Mouse (Mus musculus) large intestine, adult 2 months (tissue): ENCODE measurements around the gene Col23a1. TPM values are rescaled to one million over a fixed set of nuclear protein-coding genes. Genes with fewer than 3 reads are reported as not detected.

Experiments
- DNase-seq: peaks from one replicate; pipeline ENCODE4 v3.0.0-alpha.2; 2012; ENCODE audit warnings: low read depth, low spot score
- WGBS: fragments of 180-500 bp; shearing (Covaris S2); methylation state at CpG from one replicate; pipeline ENCODE4 v1.1.7; 2018; 5-methylcytosine and 5-hydroxymethylcytosine counted together
- polyA plus RNA-seq: library from polyadenylated mRNA; depleted of rRNA; stranded (reverse); fragments of >200 nt; gene quantifications from 2 replicates; pipeline ENCODE4 v1.2.3, GENCODE M21; 2012

Gene Col23a1
- polyA plus RNA-seq, 1 experiment = 3.3 TPM

DNA sequence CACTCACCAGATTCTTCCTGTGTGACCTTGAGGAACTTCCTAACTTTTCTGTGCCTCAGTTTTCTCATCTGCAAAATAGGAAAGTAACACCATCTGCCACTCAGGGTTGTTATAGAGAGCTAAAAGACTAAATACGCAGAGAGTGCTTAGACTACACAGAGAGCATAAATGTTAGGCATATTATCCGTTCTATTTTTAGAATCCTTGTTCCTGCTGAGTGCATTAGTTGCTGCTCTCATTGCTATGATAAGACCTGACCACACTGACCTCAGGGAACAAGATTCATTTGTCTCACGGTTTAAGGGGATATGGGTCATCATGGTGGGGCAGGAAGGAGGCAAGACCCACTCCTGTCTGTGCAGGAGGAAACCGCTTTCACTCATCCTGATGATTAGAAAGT lies 80.6 kb downstream of the Col23a1 start:
- WGBS = 58% methylated on average over 4 of the region's 4 CpGs
- DNase-seq = no peak

DNA sequence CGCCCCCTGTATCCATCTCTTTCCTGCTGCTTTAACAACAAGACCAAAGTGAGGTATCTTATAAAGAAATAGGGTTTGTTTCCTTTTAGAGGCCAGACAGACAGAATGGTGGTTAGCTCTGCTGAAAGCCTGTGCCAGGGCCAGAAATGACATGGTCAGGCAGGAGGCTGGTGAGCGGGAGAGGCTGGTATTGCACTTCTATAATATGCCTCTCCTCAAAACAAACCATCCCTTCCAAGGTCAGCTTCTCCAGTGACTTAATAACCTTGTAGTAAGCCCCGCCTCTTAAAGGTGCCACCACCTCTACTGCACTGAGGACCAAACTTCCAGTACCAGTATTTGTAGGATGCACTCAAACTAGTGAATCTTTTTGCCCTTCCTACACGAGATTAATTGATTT lies 81.6 kb downstream of the Col23a1 start:
- DNase-seq = no peak
- WGBS = 57% methylated on average over 4 of the region's 4 CpGs

DNA sequence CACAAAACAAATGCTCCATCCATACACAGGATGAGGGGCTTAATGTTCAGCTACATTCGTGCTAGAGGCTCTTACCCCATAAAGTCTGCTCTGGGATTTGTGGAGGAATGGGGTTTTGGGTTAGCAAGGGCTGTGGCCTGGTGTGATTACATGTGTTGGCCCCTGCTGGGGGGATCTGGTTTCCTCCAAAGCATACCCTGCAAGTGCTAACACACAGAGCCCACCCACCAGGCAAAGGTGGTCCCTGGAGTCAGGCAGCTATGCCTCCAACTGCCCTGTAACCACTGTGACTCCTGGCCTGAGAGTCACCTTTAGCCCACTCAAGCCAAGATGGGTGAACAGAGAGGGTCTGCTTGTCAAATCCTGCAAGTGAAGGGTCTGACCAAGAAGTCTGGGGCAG lies 82.2 kb downstream of the Col23a1 start:
- 73% methylated on average over 1 of the region's 1 CpGs for WGBS
- DNase-seq = no peak

DNA sequence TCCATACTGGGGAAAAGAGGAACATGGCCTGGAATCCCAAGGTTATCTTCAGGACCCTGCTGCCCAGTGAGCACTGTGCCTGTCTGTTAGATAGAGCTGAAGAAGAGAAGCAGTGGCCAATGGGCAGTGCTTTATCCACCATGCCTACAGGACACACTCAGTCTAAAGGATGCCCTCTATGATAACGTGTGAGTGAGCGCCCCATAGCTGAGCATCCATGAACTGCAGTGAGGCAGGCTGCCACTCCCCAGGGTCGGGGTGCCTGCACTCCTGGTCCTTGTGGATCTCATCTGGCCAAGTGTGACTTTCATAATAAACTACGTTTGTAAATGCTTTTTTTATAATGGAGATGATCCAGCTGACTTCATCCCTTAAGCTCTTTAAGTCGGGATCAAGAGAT lies 87.5 kb downstream of the Col23a1 start:
- DNase-seq = no peak
- 55% methylated on average over 5 of the region's 5 CpGs for WGBS

DNA sequence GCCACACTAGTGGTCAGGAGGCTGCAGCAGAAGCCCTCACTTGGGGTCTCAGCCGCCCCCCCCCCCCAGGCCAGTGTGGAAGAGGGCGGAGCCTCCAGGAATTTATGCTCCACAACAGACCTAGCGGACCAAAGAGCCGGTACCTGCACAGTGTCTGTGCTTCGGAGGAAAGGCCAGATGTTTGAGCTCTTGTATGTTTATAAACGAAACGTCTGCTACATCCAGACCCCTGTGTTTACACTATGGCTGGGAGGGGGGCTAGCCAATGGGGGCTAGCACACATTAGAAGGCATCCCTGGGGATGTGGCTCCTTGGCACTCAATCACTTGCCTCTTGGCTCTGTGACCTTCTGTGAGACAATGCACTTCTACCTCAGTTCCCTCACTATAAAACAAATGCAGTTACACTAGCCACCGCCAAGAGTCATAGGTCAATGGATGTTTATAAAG lies 99.2 kb downstream of the Col23a1 start:
- DNase-seq = no peak
- 36% methylated on average over 8 of the region's 8 CpGs for WGBS

DNA sequence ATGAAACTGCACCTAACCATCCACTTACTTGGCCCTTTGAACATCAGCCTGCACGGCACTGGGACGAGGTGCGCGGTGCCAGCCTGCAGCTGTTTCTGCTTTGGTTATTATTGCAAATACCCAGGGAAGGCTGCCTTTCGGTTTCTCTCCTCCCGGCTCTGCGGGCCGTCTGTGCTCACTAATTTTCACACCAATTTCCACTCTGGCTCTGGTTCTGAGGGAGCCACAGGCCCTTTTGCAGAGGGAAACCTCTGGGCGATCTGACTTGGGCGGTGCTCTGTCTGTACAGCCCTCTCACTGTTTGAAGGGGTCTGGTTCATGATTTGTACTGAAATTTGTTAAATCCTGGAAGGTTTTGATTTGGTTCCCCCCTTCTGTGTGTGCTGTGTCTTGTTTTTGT lies 100.0 kb downstream of the Col23a1 start:
- no peak for DNase-seq
- 75% methylated on average over 10 of the region's 10 CpGs for WGBS

DNA sequence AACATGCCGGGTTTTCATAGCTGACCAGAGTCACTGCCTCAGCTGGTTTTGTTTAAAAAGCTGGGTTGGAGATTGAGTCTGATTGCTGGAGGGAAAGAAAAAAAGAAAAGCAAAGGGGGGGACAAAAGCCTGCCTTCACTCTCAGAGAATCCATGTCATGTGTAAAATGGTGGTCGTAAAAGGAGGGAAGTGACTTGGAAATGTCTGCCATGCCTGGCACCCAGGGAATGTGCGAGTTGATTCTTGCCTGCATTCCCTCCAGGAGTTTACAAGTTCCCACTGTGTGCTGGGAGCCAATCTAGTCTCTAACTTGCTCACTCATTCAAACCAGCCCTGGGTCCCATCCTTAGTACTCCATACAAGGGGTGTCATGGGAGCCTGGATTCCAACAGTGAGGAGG lies 100.8 kb downstream of the Col23a1 start:
- 61% methylated on average over 3 of the region's 3 CpGs for WGBS
- DNase-seq = no peak

DNA sequence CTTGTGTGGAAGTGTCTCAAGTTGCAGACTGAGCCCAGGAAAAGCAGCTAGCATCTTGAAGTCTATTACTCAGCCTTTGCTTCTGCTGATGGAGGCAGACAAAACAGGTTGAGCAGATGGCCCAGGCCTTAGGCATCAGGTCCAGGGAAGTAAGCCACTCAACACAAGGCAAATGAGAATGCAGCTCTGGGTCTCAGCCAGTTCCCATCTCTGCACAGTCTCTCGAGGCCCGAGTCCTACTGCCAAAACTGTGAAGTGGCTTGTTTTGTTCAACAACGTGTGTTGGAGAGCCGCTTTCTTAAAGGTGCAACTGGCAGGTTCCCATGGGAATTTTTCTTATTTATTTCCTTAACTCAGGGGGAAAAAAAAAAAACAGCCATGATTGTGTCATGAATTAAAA lies 101.8 kb downstream of the Col23a1 start:
- 57% methylated on average over 4 of the region's 4 CpGs for WGBS
- DNase-seq = no peak

DNA sequence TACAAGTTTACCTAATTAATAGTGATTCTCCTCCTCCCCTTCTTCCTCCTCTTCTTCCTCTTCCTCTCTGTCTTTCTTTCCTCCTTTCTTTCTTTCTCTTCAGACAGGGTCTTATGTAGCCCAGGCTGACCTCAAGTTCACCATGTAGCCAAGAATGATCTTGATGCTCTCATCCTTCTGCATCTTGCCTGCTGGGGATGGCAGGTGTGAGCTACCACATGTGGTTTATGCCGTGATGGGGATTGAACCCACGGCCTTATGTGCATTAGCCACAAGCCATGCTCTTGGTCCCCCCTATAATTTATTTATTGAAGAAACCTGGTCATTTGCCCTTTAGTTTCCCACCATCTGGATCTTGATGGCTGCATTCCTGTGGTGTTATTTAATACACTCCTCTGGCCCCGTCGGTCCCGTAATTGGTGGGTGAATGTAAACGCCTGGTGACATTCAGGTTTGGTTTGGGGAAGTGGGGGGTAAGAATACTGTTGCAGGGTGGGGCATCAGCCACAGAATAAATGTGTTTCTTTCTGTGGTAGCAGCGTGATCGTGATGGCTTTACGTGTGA lies 104.7 kb downstream of the Col23a1 start:
- 67% methylated on average over 9 of the region's 9 CpGs for WGBS
- DNase-seq = no peak

DNA sequence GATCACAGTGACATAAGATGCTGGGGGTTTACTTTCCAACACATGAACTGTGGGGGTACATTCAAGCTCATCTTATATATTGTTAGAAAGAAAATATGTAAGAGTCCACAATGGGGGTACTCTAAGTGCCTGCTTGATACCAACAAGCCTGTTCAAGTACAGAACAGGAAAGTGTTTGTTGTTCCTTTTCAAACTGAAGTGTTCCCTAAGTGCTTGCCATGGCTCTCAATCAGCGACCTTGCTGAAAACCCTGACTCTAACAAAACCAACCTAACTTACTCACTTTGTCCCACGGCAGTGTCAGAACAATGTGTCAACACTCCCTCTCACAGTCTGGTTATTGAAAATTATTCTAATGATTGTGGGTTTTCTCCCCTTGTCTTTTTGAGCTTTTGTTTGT lies 106.7 kb downstream of the Col23a1 start:
- 78% methylated on average over 2 of the region's 2 CpGs for WGBS
- DNase-seq = no peak

DNA sequence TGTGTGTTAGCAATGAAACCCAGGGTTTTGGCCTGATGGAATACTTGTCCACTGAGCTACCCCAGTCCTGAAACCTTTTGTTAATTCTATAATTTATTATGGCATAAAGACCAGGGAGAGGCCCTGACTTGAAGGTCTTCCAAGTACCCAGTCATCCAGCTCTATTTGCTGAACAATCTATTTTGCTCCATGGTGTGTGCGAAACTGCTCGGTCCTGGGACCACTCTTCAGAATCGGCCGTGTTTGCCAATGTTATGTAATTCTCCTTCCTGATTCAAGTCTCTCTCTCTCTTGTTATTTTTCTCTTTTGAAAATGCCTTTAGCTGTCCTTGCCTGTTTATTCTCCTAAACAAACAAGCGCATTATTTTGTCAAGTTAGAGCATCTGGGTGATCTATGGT lies 108.4 kb downstream of the Col23a1 start:
- 62% methylated on average over 5 of the region's 5 CpGs for WGBS

DNA sequence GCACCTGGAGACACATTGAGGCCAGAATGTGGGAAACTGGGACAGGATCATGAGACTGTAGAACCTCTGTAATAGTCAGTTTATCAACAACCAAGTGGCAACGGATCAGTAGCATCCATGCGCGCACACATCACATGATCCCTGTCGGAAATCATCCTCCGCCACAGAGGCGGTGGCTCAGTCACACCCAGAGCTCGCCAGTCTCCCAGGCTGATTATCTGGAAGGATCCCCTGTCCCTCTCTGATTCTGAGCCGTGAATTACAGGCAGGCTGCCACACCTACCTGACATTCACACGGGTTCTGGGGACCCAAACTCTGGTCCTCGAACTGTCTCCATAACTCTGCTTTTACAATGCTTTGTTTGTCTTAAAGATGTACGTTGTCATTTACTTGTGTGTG lies 110.6 kb downstream of the Col23a1 start:
- 67% methylated on average over 11 of the region's 11 CpGs for WGBS
- DNase-seq = no peak

More for the DNA sequence above, 108.4 kb downstream of the Col23a1 start:
- DNase-seq = no peak

DNA sequence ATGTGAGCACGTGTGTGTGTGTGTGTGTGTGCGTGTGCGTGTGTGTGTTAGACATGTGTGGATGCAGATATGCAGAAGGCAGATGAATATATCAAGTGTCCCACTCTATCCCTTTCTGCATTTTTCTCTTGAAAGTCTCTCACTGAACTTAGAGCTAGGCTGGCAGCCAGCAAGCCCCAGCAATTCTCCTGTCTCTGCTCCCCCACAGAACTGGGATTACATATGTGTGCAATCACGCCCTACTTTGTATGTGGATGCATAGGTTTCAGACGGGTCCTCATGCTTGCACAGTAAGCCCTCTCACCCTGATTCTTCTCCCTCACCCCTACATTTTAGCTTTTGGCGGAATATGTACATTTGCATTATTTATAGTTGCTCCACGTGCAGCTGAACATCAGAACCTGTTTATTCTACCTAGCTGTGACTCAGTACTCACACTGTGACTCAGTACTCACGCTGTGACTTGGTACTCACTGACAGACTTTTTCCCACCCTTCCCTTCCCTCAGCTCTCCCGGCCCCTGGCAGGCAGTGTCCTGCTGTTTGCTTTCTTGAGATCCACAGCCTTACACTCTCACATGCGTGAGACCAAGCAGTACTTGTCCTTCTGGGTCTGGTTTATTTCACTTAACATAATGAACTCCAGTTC lies 111.9 kb downstream of the Col23a1 start:
- 70% methylated on average over 10 of the region's 10 CpGs for WGBS
- no peak for DNase-seq

DNA sequence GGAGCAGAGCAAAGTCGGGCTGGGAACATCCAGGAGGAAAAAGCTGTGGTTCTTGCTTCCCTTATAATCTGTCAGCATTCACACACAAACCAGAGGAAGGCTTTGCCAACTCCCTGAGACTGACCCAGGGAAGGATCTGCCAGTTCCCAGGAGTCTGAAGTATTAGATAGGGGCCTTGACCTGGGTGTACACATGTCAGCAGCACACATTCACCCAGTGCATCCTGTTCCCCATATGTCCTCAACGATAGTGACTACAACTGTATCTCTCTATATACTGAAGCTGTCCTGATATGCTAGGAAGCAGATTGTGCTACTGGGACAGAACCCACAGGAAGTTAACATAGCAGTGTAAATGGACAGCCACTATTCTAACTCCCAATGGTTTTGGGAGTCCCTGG lies 114.2 kb downstream of the Col23a1 start:
- WGBS = 75% methylated on average over 2 of the region's 2 CpGs
- no peak for DNase-seq

DNA sequence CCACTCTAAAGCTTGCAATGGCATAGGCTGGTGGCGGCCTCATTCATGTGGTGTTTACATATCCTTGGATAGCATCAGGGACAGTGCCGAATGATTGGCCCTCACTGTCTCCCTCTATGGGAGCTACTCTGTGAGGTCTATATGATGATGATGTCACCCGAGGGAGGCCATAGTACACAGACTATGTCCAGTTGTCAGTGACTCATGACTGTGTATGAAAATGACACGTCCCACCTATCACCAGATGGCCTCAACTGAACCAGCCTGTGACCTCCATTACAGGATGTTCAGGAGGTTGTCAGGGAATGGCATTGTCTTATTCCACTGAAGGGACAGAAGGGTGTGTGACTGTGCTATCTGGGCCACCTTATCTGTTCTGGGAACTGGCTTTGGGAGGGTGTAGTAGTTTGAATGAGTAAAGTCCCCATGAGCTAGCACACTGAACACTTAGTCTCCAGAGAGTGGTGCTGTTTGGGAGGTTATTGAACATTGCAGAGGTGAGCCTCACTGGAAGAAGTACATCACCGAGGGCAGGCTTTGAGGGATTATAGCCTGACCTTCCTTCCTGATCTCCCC lies 115.2 kb downstream of the Col23a1 start:
- 63% methylated on average over 5 of the region's 5 CpGs for WGBS
- no peak for DNase-seq

DNA sequence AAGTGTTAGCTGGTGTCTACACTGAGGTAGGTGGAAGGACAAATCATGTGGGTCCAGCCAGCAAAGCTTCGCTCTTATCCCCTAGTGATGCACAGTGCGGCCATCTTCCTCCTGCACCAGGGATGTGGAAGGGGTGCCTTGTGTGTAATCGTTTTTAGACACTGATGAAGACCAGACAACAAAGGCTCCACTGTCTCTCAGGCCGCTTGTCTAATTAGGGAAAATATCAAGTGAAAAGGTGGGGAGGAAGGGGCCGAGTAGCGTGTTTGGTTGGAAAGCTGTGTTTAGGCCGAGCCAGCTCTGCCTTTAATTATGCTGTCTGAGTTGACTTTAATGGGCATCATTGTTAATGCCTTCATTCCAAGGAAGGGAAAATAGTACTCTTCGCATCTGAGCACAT lies 116.8 kb downstream of the Col23a1 start:
- WGBS = 80% methylated on average over 8 of the region's 8 CpGs
- DNase-seq = no peak

DNA sequence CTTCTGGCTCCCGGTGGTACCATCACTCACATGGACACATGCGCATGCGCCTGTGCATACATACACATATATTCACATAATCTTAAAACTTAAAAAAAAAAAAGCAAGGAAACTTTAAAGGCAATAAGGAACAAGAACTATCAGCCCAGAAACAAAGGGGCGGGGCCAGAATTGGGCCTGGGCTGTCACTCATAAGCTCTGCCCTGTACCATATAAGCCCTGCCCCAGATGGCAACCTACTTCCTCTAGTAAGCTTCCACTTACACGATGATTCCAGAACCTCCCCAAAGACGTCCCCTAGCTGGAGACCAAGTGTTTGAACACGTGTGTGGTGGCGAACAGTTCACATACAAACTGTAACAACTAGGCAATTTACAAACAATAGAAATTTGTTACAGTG lies 117.6 kb downstream of the Col23a1 start:
- WGBS = 74% methylated on average over 8 of the region's 8 CpGs
- DNase-seq = no peak

DNA sequence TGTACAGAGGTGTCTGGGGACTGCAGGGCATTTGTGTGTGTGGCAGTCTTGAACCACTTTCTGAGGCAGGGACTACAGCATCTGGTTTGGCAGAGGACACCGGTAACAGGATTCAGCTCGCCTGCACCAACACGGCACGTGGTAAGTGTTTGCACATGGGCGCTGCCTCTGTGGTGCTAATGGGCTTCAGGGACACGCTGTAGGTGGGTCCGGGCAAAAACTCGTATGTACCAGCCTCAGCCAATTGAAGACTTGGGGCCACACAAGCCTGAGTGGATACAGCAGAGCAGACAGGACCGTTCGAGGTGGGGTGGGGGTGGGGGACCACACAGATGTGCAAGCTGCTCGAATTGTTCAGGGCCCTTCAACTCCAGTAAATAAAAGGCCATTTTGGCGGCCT lies 121.1 kb downstream of the Col23a1 start:
- DNase-seq = no peak
- WGBS = 55% methylated on average over 12 of the region's 12 CpGs

DNA sequence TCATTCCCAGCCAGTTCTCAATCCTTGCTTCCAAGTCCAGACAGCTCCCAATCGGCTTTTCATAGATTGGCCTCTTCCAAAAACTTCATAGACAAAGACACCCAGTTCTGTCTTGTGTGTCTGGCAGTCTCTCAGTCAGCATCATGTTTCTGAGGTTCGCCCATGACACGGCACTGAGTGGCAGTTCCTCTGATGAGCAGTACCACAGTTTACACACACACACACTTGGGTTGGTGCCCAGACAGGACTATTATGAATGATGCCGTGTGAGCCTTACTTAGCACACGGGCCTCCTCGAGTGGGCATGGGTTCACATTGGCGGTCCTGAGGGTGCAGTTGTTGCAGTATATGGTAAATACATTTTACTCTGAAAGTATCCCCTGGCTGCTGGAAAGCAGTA lies 124.8 kb downstream of the Col23a1 start:
- 72% methylated on average over 7 of the region's 7 CpGs for WGBS
- DNase-seq = no peak

DNA sequence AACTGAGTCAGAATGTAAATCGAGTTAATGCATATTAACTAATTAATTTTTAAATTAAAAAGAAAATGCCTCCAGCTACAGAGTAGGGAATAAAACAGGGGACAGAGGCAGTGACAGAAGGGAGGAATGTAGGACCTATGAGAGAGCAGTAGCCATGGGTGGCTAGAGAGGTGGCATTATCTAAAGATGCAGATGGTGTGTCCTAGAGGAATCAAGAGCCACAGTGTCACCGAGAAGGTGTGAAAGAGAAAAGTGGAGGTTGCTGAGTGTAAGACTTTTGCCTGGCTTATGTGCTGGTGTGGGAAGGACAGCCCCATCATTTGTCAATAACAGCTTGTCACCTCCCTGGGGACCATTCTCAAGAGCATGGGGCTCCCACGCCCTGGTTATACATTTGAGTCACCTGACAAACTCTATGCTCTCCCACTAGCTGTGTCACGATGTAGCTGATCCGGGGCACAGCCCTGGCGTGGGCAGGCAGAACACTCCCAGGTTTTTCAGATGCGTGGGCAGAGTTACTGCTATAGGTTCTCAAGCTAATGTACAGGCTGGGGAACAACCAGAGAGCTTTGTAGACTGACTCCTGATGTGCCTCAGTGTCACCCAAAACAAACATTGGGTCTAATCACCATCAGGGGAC lies 125.4 kb downstream of the Col23a1 start:
- DNase-seq = no peak
- WGBS = 66% methylated on average over 7 of the region's 7 CpGs

DNA sequence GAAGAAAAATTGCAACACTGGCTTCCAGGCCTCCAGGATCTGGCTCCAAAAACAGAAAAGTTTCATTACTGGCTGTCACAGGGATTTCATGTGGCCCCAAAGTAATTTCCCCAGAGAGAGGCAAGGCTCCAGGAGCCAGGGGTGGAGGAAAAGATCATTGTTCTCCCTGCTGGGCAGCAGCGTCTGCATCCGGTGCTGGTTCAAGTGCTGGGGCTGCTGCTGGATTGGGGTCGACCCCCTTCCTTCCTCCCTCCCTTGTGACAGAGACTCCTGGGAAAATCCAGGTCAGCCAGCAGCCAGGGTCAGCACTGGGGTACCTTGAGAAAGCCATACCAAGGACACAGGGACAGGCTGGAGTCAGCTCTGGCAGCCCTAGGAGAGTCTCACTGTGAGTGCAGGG lies 129.1 kb downstream of the Col23a1 start:
- WGBS = 49% methylated on average over 3 of the region's 3 CpGs
- DNase-seq = no peak
